Mouse (Mus musculus) 3T3-L1 (cell line): ENCODE results near the gene Gm20662.

ENCODE experiments used
- DNase-seq: peaks from one replicate; pipeline ENCODE4 v3.0.0-alpha.2; 2015; ENCODE audit warnings: low read depth, low spot score

The Gm20662 gene

GRCm38 (mm10) chr9:108085261-108085660 is 89.1 kb downstream of the Gm20662 start:
- DNase-seq: no peak

GRCm38 (mm10) chr9:108090611-108091120 is 94.5 kb downstream of the Gm20662 start:
- no peak for DNase-seq

GRCm38 (mm10) chr9:108093586-108093985 is 97.4 kb downstream of the Gm20662 start:
- peak; percentile 24 for DNase-seq

GRCm38 (mm10) chr9:108094184-108094941 is 98.2 kb downstream of the Gm20662 start, which contains the start of gene Apeh:
Apeh (minus strand) TSS chr9:108094606.
- peak; percentile 92 for DNase-seq
